Mouse (Mus musculus) spleen, adult 12 weeks (tissue): ENCODE measurements around the gene C1s1.
"Not testable (repeated sequence)": the region's sequence is repeated elsewhere in the genome, so short reads cannot be mapped to it uniquely, and the experiment has no call there.

Experiments used
- DNase-seq: peaks from one replicate; pipeline ENCODE4 v3.0.0; 2022; ENCODE audit warnings: low spot score

The C1s1 gene

DNA sequence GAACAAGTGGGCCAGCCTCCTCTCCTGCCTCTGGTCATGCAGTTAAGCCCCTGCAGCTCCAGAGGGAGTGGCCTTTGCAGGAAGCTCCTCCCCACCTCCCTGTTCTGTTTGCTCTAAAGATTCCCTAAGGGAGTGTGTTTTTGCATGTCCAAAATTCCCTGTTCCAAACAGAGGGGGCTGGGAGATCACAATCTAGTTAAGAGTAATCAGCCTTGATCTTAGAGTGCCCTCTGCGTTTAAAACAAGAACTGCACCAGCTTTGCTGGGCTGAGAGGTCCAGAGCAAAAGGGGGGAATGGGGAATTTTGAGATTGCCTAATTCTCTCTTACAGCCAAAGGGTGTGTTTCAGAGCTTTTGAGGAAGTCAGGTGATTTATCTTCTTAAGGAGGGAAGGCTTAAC, at the start of gene C1s1:
C1s1 (minus strand) TSS at position 76 of the 400 bp plus-strand sequence.
- not testable (repeated sequence) for DNase-seq

DNA sequence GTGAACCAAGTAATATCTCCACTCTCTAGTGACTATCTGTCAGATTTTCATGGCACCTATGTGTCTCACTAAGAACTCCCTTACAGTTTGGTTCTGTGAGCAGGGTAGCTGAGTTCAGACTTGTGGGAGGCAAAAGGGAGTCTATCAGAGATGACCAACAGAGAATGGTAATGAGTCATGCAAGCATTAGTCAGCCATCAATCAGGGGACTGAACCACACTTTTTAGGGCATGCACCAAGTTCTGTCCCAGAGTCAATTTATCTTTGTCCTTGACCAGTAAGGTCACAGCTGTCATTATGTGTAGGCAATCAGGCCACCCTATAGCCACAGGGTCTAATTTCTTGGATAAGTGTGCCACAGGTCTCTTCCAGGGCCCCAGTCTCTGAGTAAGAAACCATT, 46.6 kb upstream of the C1s1 start:
- no peak for DNase-seq

DNA sequence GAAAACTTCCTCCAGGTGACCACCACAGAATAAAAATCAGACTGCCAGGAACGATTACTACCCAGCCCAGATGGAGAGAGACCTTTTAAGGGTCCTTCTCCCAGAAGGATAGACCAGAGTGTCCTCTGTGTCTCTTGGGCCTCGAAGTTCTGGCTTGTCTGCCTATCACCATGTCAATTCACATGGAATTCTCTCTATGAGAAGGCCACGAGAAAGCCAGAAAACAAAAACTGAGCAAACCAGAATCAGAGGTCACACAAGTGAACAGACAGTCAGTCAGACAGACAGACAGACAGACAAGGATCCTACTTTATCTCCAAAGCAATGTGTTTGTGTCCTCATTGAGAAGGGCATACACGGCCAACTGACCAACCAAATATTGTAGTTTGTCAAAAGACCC, 44.1 kb upstream of the C1s1 start:
- no peak for DNase-seq

DNA sequence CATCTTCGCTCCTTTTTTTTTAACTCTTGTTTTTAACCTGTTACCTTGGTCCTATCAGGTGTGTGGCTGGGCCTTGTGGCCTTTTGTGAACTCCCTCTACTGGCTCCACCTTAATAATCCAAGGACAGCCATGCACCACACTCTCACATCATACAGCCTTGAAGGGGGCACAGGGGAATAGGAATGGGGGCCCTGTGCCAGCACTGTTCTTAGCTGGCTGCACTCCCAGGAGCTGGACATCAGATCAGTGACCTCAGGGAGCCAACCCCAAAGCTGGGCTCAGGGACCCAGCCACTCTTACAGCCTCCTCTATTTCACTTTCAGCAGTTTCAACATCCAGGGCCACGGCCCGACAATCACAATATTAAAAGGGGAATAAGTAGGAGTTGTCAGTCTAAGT, 43.6 kb upstream of the C1s1 start:
- no peak for DNase-seq

DNA sequence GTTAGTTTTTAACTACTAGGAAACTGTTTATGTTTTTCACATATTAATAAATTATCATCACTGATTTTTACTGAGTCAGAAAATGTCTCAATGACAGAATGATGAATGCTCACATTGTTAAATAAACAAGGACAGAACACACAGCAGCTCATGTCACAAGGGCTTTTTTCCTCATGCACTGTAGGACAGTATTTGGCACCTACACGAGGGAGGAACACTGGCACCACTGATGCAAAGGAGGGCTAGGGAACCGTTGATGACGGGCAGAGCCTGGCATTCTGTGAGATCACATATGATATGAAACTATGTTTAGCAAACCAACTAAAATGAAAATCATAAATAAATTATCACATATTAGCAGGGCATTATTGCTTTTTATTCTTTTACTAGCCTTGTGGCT, 42.8 kb upstream of the C1s1 start:
- DNase-seq = no peak

DNA sequence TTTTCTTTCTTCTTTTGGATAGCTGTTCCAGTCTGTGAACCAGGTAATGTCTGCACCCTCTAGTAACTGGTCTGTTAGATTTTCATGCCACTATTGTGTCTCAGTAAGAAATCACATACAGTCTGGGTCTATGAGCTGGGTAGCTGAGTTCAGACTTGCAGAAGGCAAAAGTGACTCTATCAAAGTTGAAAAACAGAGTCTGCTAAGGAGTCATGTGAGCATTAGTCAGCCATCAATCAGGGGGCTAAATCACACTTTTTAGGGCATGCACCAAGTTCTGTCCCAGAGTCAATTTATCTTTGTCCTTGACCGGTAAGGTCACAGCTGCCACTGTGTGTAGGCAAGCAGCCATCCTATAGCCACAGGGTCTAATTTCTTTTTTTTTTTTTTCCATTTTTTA, 40.1 kb upstream of the C1s1 start:
- no peak for DNase-seq

DNA sequence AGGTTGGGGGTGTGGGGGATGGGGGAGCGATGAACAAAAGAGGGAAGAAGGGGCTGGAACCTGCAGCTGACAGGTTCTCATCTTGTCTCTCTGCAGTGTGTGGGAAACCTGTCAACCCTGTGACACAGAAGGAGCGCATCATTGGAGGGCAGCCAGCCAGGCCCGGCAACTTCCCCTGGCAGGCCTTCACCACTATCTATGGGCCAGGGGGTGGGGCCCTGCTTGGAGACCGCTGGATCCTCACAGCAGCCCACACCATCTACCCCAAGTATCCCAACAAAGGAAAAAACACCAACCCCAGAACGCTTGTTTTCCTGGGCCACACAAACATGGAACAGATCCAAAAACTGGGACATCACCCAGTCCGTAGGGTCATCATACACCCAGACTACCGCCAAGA, 38.0 kb upstream of the C1s1 start:
- not testable (repeated sequence) for DNase-seq

DNA sequence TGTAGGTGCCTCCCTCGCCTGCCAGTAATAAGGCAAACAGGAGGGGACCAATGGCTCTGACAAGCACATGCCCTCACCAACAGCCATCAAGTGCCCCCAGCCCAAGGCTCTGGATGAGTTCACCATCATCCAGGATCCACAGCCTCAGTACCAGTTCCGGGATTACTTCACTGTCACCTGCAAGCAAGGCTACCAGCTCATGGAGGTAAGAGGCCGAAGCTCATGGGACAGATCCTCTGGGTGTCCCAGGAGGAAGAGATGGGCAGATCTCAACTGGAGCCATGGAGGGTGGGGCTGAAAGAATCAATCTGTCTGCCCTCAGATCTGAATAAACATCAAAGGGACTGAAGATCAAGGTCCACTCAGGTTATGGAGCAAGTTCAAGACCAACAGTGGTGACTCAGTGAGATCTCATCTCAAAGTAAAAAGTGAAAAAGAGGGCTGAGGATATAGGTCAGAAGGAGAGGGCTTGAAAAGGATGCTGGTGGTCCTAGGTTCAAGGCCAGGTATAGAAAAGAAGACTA, 33.1 kb upstream of the C1s1 start:
- DNase-seq = not testable (repeated sequence)

DNA sequence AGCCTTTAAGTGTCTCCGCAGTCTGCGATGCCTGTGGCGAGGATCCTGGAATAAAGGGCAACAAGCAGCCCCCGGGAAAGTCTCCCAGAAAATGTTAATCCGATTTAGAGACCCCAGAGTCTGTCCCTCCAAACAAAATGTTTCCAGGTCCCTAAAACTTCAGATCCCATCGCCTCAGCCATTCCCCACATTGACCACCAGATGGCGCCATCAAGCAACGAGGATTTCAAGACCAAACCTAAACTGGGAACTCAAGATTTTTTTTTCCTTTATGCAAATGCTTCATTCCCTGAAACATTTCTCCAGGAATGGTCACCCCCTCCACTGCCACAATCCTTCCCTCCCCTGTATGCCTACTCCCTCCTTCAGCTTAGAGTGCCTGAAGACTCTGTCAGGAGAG, 27.9 kb upstream of the C1s1 start, which contains the start of gene C1rb:
C1rb (plus strand) TSS at position 269 of the 400 bp plus-strand sequence.
- peak; percentile 36 for DNase-seq

DNA sequence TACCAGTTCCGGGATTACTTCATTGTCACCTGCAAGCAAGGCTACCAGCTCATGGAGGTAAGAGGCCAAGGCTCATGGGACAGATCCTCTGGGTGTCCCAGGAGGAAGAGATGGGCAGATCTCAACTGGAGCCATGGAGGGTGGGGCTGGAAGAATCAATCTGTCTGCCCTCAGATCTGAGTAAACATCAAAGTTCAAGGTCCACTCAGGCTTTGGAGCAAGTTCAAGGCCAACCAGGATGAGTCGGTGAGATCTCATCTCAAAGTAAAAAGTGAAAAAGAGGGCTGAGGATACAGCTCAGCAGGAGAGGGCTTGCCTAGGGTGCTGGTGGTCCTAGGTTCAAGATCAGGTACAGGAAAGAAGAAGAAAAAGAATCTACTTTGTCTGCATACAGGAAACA, 19.5 kb upstream of the C1s1 start:
- DNase-seq = not testable (repeated sequence)

DNA sequence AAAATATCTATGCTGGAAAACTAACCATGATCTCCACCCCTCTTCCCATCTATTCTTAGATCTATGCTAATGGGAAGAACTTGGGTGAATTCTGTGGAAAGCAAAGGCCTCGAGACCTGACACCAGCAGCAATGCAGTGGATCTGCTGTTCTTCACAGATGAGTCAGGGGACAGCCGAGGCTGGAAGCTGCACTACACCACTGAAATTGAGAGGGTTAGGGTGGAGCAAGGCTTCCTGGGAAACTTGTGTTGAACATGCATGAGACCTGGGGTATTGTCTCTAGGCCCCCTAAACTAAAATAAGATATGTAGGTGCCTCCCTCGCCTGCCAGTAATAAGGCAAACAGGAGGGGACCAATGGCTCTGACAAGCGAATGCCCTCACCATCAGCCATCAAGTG, 19.0 kb upstream of the C1s1 start:
- not testable (repeated sequence) for DNase-seq

DNA sequence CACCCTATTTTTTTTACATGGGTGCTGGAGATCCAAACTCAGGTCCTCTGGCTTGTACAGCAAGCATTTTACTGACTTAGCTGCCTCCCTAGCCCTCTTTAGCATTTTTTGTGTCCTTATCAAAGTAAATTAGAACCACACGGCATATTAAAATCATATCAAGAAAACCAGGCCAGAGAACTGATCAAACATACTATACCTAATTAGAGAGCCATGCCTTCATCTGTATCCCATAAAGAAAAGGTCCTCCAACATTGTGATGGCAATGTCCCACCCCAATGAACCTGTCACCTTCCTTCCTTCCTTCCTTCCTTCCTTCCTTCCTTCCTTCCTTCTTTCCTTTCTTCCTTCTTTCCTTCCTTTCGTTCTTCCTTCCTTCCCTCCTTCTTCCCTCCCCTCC, 13.8 kb upstream of the C1s1 start:
- not testable (repeated sequence) for DNase-seq

DNA sequence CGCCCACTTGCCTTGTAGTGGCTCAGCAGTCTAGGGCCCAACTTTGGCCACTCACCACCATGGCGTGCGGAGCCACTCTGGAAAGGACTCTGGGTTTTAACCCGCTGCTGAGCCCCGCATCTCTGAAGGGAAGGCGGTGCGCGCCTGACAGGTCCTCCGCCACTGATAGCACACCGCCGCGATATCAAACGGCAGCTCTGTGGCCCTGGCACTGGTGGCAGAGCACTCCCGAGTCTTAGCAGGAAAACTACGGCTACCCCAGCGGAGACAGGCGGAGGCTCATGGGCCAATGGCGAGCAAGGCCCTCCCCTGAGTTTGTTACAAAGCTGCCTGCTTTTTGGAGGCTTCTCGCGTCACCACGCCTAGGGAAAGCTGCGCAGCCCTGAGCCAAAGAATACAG, 10.6 kb upstream of the C1s1 start:
- DNase-seq = no peak

DNA sequence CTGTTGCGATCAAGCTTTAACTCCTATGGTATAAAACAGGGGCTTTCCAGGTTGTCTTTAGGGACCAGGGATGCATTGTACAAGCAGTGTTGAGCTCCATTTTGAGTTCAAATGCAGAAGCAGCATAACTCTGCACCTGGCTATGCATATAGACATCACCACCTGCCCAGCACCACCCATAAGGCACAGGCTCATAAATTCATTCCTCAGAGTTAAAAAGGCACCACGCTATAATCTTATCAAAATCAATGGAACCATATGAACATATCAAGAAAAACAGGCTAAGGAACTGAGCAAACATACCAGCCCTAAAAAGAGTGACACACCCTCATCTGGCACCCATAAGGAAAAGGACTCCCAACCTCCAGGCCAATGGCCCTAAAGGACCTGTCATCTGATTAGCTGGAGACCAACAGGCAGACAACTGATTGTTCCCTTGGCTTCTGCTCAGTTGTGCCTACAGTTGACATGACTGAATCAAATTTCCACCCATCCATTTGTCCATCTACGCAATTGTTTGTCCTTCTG, 6.9 kb upstream of the C1s1 start:
- no peak for DNase-seq

DNA sequence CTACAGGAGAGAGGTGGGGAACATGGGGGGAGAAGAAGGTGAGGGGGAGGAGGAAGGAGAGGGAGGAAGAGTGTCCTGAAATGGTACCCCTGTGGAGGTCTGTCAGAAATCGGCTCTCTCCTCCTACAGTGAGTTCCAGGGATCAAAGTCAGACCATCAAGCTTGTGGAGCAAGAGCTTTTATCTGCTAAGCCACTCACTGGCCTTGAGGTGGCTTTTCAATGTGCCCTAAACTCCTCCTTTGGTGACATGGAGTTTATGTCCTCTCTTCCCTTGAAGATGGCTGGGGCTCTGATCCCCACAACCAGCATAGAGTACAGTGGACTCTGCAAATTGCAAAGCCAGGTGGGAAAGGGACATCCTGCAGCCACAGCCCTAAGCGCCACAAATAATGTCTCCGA, 5.8 kb upstream of the C1s1 start:
- not testable (repeated sequence) for DNase-seq

DNA sequence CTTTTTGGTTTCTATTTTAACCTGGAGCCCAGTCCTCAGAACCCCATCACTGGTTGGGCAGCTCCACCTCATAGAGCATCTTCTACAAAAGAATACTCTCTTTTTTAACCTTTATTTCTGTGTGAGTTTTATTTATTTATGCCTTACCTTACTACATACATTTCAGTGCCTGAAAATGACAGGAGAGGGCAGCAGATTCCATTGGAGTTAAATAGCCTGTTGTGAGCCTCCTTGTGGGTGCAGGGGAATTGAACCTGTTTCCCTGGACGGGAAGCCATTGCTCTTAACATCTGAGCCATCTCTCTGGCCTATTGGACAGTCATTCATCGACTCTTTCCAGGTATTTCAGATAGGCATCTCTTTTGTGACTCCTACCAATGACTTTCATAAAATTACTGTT, 3.3 kb upstream of the C1s1 start:
- DNase-seq = no peak

DNA sequence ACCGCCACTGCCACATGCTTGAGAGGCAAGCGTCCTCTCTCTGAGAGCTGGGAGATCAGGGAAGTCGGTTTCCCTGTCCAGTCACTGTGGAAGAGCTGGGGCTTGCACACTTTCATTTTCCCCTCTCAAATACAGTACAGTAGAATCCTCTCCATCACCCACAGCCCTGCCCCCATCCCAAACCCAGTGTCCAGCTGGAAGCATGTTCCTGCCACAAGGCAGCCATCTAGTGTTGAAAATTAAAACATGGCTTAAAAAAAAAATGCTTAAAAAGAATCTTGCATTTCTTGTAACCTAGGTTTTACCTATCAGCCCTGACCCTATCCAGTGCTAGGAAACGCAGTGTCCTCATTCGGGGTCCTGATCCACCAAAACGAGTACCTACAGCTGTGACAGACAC, 2.3 kb upstream of the C1s1 start:
- no peak for DNase-seq

DNA sequence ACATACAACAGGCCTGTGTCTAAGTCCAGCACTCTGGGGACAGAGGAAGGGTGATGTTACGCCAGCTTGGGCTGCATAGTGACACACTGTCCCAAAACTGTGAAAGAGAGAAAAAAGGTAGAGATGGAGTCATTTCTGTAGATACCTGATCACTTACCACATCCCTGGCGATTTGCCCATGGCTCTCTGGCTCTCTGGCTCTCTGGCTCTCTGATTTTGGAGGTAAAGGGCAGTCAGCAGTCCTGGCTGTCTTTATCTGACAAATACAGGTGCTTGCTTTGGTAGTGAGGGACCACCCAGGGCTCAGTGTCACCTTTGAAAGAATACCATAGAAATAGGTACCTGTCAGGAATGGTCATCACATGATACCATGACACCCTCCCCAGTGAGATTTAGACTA, 983 bp downstream of the C1s1 start:
- not testable (repeated sequence) for DNase-seq

DNA sequence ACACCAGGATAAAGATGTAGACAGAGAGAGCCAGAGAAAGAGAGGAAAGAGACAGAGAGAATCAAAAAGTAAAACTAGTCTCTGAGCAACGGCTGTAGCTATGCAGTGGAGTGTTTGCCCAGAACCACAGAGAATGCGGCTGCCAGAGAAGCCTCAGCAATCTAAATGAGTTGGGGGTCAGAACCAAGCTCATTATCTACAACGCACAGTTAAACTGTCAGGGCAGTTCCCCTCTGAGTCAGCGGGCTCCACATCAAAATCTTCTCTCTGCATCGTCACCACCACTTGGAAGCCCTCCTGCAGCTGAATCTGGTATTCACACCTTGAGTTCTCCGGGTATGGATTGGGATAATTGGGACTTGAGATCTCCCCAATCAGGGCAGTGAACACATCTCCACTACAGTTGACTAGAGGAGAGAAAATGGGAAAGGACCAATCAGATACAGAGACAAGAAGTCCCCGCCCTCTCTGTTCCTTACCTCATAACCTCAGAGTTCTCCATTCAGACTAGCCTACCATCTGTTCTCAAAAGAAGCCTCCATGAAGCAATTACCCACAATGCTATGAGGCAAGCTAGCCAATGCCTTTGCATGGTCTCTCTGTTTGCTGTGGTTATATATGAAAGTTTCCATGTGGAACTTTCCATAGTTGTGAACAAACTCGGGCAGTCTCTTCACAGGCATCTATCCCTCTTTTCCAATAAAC, 5.9 kb downstream of the C1s1 start:
- not testable (repeated sequence) for DNase-seq

DNA sequence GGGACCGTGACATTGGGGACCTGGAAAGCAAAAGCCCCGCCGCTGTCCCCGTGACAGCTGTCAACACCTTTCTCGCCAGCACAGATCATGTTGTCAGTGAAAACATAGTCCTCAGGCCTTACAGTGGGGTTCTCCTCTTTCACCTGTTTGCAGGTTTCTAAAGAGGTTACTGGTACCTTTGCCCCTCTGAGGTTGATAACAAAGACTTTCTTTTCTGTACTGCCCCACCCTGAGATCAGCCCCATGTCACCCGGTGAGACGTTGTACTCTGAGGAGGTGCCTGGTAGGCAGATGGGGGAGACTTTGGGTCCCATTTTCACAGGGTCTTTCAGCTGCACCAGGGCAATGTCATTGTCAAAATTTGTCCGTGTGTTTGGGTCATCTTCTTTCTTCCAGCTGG, 11.1 kb downstream of the C1s1 start:
- no peak for DNase-seq

DNA sequence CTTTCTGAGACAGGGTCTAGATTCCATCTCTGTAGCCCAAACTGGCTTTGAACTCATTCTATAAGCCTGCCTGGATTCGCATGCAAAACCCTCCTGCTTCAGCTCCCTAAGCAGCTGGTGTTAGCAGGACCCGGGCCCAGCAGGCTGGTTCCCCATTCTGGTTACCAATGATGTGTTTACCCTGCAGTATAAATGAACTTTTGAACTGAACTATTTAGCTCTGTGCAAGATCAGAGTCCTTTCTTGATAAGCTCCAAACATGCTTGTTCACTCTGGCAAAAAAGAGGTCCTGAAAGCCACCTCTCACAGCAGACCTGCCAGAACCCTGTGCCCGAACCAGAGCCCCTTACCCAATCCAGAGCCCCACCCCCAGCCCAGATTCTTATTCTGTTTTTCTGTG, 14.3 kb downstream of the C1s1 start:
- DNase-seq = no peak

DNA sequence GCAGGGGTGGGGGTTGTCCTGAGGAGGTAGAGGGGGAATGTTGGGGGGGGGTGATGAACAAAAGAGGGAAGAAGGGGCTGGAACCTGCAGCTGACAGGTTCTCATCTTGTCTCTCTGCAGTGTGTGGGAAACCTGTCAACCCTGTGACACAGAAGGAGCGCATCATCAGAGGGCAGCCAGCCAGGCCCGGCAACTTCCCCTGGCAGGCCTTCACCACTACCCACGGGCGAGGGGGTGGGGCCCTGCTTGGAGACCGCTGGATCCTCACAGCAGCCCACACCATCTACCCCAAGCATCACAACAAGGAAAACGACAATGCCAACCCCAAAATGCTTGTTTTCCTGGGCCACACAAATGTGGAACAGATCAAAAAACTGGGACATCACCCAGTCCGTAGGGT, 20.1 kb downstream of the C1s1 start:
- not testable (repeated sequence) for DNase-seq

DNA sequence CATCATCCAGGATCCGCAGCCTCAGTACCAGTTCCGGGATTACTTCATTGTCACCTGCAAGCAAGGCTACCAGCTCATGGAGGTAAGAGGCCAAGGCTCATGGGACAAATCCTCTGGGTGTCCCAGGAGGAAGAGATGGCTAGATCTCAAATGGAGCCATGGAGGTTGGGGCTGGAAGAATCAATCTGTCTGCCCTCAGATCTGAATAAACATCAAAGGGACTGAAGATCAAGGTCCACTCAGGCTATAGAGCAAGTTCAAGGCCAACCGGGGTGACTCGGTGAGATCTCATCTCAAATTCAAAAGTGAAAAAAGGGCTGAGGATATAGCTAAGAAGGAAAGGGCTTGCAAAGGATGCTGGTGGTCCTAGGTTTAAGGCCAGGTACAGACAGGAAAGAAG, 24.4 kb downstream of the C1s1 start:
- not testable (repeated sequence) for DNase-seq

DNA sequence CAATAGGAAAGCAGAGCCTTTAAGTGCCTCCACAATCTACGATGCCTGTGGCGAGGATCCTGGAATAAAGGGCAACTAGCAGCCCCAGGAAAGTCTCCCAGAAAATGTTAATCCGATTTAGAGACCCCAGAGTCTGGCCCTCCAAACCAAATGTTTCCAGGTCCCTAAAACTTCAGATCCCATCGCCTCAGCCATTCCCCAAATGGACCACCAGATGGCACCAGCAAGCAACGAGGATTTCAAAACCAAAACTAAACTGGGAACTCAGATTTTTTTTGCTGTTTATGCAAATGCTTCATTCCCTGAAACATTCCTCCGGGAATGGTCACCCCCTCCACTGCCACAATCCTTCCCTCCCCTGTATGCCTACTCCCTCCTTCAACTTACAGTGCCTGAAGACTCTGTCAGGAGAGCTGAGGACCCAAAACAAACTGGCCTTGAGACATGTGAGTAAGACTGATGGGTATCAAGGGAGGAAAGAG, 29.8 kb downstream of the C1s1 start, which contains the start of gene C1ra:
C1ra (plus strand) TSS at position 51 of the 482 bp plus-strand sequence.
- peak; percentile 9 for DNase-seq
